In genomic region chr10:127083292-127083914, GRCm38 (mm10) we compare ENCODE assay signal across 19 mouse cellular contexts. TPM values are rescaled to one million over a fixed set of nuclear protein-coding genes. Genes with fewer than 3 reads are reported as not detected.
DNase-seq lines count a peak whose midpoint lies in the region; ATAC-seq lines count a peak whose summit lies in the region.
"Had no signal": no experiment of that assay in that cellular context is flagged by ENCODE, and none has a peak within 500 bp of the region (broad histone marks: within the 10 kb centered on the region; RNA-seq: fewer than 3 reads in every experiment).

No protein-coding gene starts in this region.

- peaks cover 48% of the 10 kb centered on the region for H3K4me1 ChIP-seq in heart, embryonic 10.5 days
- H3K4me1 ChIP-seq in midbrain, embryonic 16.5 days (ENCODE audit: control insufficient read depth, insufficient read depth, low read length) = peaks cover 31% of the 10 kb centered on the region
- peaks cover 50% of the 10 kb centered on the region for H3K4me1 ChIP-seq in midbrain, embryonic 10.5 days
- peaks cover 37% of the 10 kb centered on the region for H3K4me1 ChIP-seq in neural tube, embryonic 15.5 days

- no peak for ATAC-seq in midbrain, embryonic 16.5 days
- 0 out of 2 replicates have a peak, but pooled peaks have one; percentile 15 for ATAC-seq in megakaryocyte, adult 5-6 weeks (ENCODE audit: poor library complexity, severe bottlenecking)
- no peak for ATAC-seq in neural tube, embryonic 15.5 days (ENCODE audit: low FRiP score)

- H3K36me3 ChIP-seq in heart, embryonic 10.5 days = no peaks in the 10 kb centered on the region
- peaks cover 32% of the 10 kb centered on the region for H3K36me3 ChIP-seq in midbrain, embryonic 16.5 days (ENCODE audit: control insufficient read depth, insufficient read depth, low read length)
- H3K36me3 ChIP-seq in midbrain, embryonic 10.5 days = no peaks in the 10 kb centered on the region
- peaks cover 43% of the 10 kb centered on the region for H3K36me3 ChIP-seq in neural tube, embryonic 15.5 days
- H3K36me3 ChIP-seq: hindbrain, embryonic 10.5 days; limb, embryonic 13.5 days; neural tube, embryonic 12.5 days had no signal

- no peak overlapping the region for H3K4me2 ChIP-seq in midbrain, embryonic 16.5 days (ENCODE audit: low read length)
- no peak overlapping the region for H3K4me2 ChIP-seq in neural tube, embryonic 15.5 days
- H3K4me2 ChIP-seq: forebrain, embryonic 12.5 days; limb, embryonic 13.5 days; neural tube, embryonic 12.5 days had no signal

- H3K9me3 ChIP-seq in heart, embryonic 10.5 days = no peaks in the 10 kb centered on the region
- H3K9me3 ChIP-seq in midbrain, embryonic 16.5 days (replicated peaks; ENCODE audit: control insufficient read depth, low read length, poor library complexity, severe bottlenecking) = no peaks in the 10 kb centered on the region
- H3K9me3 ChIP-seq in midbrain, embryonic 10.5 days (replicated peaks) = no peaks in the 10 kb centered on the region; the same call in 1 of the 2 replicates
- H3K9me3 ChIP-seq in neural tube, embryonic 15.5 days (replicated peaks) = no peaks in the 10 kb centered on the region
- H3K9me3 ChIP-seq: forebrain, embryonic 12.5 days; hindbrain, embryonic 10.5 days; limb, embryonic 13.5 days; neural tube, embryonic 12.5 days had no signal

- WGBS in heart, embryonic 10.5 days = 26% methylated on average over 8 of the region's 8 CpGs
- 27% methylated on average over 8 of the region's 8 CpGs for WGBS in midbrain, embryonic 16.5 days
- WGBS in midbrain, embryonic 10.5 days = 34% methylated on average over 8 of the region's 8 CpGs
- WGBS in neural tube, embryonic 15.5 days = 39% methylated on average over 8 of the region's 8 CpGs

- H3K4me3 ChIP-seq in heart, embryonic 10.5 days = no peak overlapping the region
- H3K4me3 ChIP-seq in midbrain, embryonic 16.5 days (ENCODE audit: low read depth, low read length) = no peak overlapping the region
- no peak overlapping the region for H3K4me3 ChIP-seq in midbrain, embryonic 10.5 days
- no peak overlapping the region for H3K4me3 ChIP-seq in neural tube, embryonic 15.5 days (replicated peaks)
- H3K4me3 ChIP-seq: forebrain, embryonic 12.5 days; hindbrain, embryonic 10.5 days; limb, embryonic 13.5 days; neural tube, embryonic 12.5 days had no signal

- 0 out of 2 replicates have a peak overlapping the region, but pooled peaks have one; percentile 23 for H3K27ac ChIP-seq in heart, embryonic 10.5 days
- H3K27ac ChIP-seq in midbrain, embryonic 16.5 days (ENCODE audit: low read length) = no peak overlapping the region
- no peak overlapping the region for H3K27ac ChIP-seq in midbrain, embryonic 10.5 days (replicated peaks)
- H3K27ac ChIP-seq in neural tube, embryonic 15.5 days (replicated peaks) = no peak overlapping the region
- H3K27ac ChIP-seq: forebrain, embryonic 12.5 days; hindbrain, embryonic 10.5 days; limb, embryonic 13.5 days; liver, embryonic 14.5 days; neural tube, embryonic 12.5 days had no signal

- H3K27me3 ChIP-seq in heart, embryonic 10.5 days (ENCODE audit: insufficient read depth, poor library complexity, severe bottlenecking) = peaks cover 81% of the 10 kb centered on the region
- peaks cover 10% of the 10 kb centered on the region for H3K27me3 ChIP-seq in midbrain, embryonic 16.5 days (ENCODE audit: control insufficient read depth, insufficient read depth, low read depth, low read length)
- H3K27me3 ChIP-seq in midbrain, embryonic 10.5 days (ENCODE audit: low read depth, poor library complexity, severe bottlenecking) = peaks cover 86% of the 10 kb centered on the region
- peaks cover 35% of the 10 kb centered on the region for H3K27me3 ChIP-seq in neural tube, embryonic 15.5 days (replicated peaks)

- H3K9ac ChIP-seq in midbrain, embryonic 16.5 days (ENCODE audit: low read depth, low read length) = 0 out of 2 replicates have a peak overlapping the region, but pooled peaks have one; percentile 26
- H3K9ac ChIP-seq in neural tube, embryonic 15.5 days (replicated peaks) = no peak overlapping the region
- H3K9ac ChIP-seq: forebrain, embryonic 12.5 days; limb, embryonic 13.5 days; liver, embryonic 14.5 days; neural tube, embryonic 12.5 days had no signal

- DNase-seq in heart, embryonic 10.5 days (ENCODE audit: low spot score) = no peak
- no peak for DNase-seq in heart, postnatal 4 days
- no peak for DNase-seq in midbrain, embryonic 10.5 days (ENCODE audit: low spot score)
- DNase-seq in lung, postnatal 36 days = no peak
- DNase-seq: adrenal gland, postnatal 10 days; gastrocnemius, postnatal 14 days; kidney, postnatal 4 days; thymus, adult 18-20 months; thymus, postnatal 4 days had no signal

RNA-seq across cellular contexts. Expression of gene Agap2, which starts 8.3 kb away (rescaled TPM):
- polyA plus RNA-seq in heart, embryonic 10.5 days (2016; fragmentation: Nextera tagmentation; extraction: Ambion mirVana) = 0.50 TPM in 1 of 2 replicates, not detected in the other
- 1 to 10 TPM; 2.1 to 2.8 TPM for total RNA-seq in heart, postnatal 4 days (2021)
- 5.1 and 5.3 TPM in 2 replicates for polyA plus RNA-seq in midbrain, embryonic 16.5 days (2015; fragmentation: Nextera tagmentation; extraction: Ambion mirVana)
- polyA plus RNA-seq in midbrain, embryonic 10.5 days (2016; fragmentation: Nextera tagmentation; extraction: Ambion mirVana) = 0.10 and 0.19 TPM in 2 replicates
- 4.1 and 8.3 TPM in 2 replicates for total RNA-seq in megakaryocyte, adult 5-6 weeks (2015)
- total RNA-seq in megakaryocyte, adult 5-6 weeks (2017) = 32.5 and 35.4 TPM in 2 replicates
- polyA plus RNA-seq in neural tube, embryonic 15.5 days (2015; fragmentation: Nextera tagmentation; extraction: Ambion mirVana) = 4.6 and 5.3 TPM in 2 replicates

RNA-seq across cellular contexts. Expression of gene Tspan31, which starts 13.3 kb away (rescaled TPM):
- polyA plus RNA-seq in heart, embryonic 10.5 days (2016; fragmentation: Nextera tagmentation; extraction: Ambion mirVana) = 138 and 154 TPM in 2 replicates
- 10 to 100 TPM; 49.2 to 49.7 TPM for total RNA-seq in heart, postnatal 4 days (2021)
- 105 and 110 TPM in 2 replicates for polyA plus RNA-seq in midbrain, embryonic 16.5 days (2015; fragmentation: Nextera tagmentation; extraction: Ambion mirVana)
- 197 and 208 TPM in 2 replicates for polyA plus RNA-seq in midbrain, embryonic 10.5 days (2016; fragmentation: Nextera tagmentation; extraction: Ambion mirVana)
- 70.0 and 82.5 TPM in 2 replicates for total RNA-seq in megakaryocyte, adult 5-6 weeks (2015)
- total RNA-seq in megakaryocyte, adult 5-6 weeks (2017) = 61.6 and 62.5 TPM in 2 replicates
- 108 and 123 TPM in 2 replicates for polyA plus RNA-seq in neural tube, embryonic 15.5 days (2015; fragmentation: Nextera tagmentation; extraction: Ambion mirVana)

RNA-seq across cellular contexts. Expression of gene Cdk4, which starts 20.1 kb away (rescaled TPM):
- polyA plus RNA-seq in heart, embryonic 10.5 days (2016; fragmentation: Nextera tagmentation; extraction: Ambion mirVana) = 1,495 and 2,024 TPM in 2 replicates
- total RNA-seq in heart, postnatal 4 days (2021) = 100 to 1,000 TPM; 289 to 314 TPM
- 646 and 776 TPM in 2 replicates for polyA plus RNA-seq in midbrain, embryonic 16.5 days (2015; fragmentation: Nextera tagmentation; extraction: Ambion mirVana)
- polyA plus RNA-seq in midbrain, embryonic 10.5 days (2016; fragmentation: Nextera tagmentation; extraction: Ambion mirVana) = 2,811 and 2,916 TPM in 2 replicates
- 276 and 285 TPM in 2 replicates for total RNA-seq in megakaryocyte, adult 5-6 weeks (2015)
- 174 and 258 TPM in 2 replicates for total RNA-seq in megakaryocyte, adult 5-6 weeks (2017)
- 551 and 796 TPM in 2 replicates for polyA plus RNA-seq in neural tube, embryonic 15.5 days (2015; fragmentation: Nextera tagmentation; extraction: Ambion mirVana)

RNA-seq across cellular contexts. Expression of gene March9, which starts 23.4 kb away (rescaled TPM):
- polyA plus RNA-seq in heart, embryonic 10.5 days (2016; fragmentation: Nextera tagmentation; extraction: Ambion mirVana) = 0.15 and 0.24 TPM in 2 replicates
- 1 to 10 TPM; 1.7 to 1.8 TPM for total RNA-seq in heart, postnatal 4 days (2021)
- 5.6 and 6.3 TPM in 2 replicates for polyA plus RNA-seq in midbrain, embryonic 16.5 days (2015; fragmentation: Nextera tagmentation; extraction: Ambion mirVana)
- 1.3 and 1.7 TPM in 2 replicates for polyA plus RNA-seq in midbrain, embryonic 10.5 days (2016; fragmentation: Nextera tagmentation; extraction: Ambion mirVana)
- 0.04 TPM in 1 of 2 replicates, not detected in the other for total RNA-seq in megakaryocyte, adult 5-6 weeks (2015)
- 0.22 and 0.37 TPM in 2 replicates for total RNA-seq in megakaryocyte, adult 5-6 weeks (2017)
- 5.9 and 7.4 TPM in 2 replicates for polyA plus RNA-seq in neural tube, embryonic 15.5 days (2015; fragmentation: Nextera tagmentation; extraction: Ambion mirVana)
- total RNA-seq: monocyte, adult 5-6 weeks had no signal

RNA-seq across cellular contexts. Expression of gene Cyp27b1, which starts 35.4 kb away (rescaled TPM):
- 0.09 TPM in 1 of 2 replicates, not detected in the other for polyA plus RNA-seq in heart, embryonic 10.5 days (2016; fragmentation: Nextera tagmentation; extraction: Ambion mirVana)
- under 1 TPM in 1 of 2 experiments, not detected in 1; 0.45 TPM for total RNA-seq in heart, postnatal 4 days (2021)
- polyA plus RNA-seq in midbrain, embryonic 16.5 days (2015; fragmentation: Nextera tagmentation; extraction: Ambion mirVana) = 0.08 and 0.14 TPM in 2 replicates
- polyA plus RNA-seq in midbrain, embryonic 10.5 days (2016; fragmentation: Nextera tagmentation; extraction: Ambion mirVana) = 0.07 and 0.22 TPM in 2 replicates
- not detected in 2 replicates for total RNA-seq in megakaryocyte, adult 5-6 weeks (2015)
- not detected in 2 replicates for total RNA-seq in megakaryocyte, adult 5-6 weeks (2017)
- polyA plus RNA-seq in neural tube, embryonic 15.5 days (2015; fragmentation: Nextera tagmentation; extraction: Ambion mirVana) = 0.11 and 0.14 TPM in 2 replicates
- total RNA-seq: monocyte, adult 5-6 weeks had no signal
- polyA plus RNA-seq: embryonic facial prominence, embryonic 11.5 days had no signal
